Mouse (Mus musculus) Patski (cell line): ENCODE data around the gene Apobec3. TPM values are rescaled to one million over a fixed set of nuclear protein-coding genes. Genes with fewer than 3 reads are reported as not detected.
"Not testable (repeated sequence)": the region's sequence is repeated elsewhere in the genome, so short reads cannot be mapped to it uniquely, and the experiment has no call there.

Experiments
- ATAC-seq: fragments of 100-300 bp; one replicate; pipeline ENCODE4 v1.8.0; 2021
- CTCF ChIA-PET: fragments of 350-600 bp; sonication (Branson Sonifier 250); formaldehyde crosslinking; loops from one replicate; lab custom pipeline; 2022; ENCODE audit warnings: inconsistent platforms; lab: Charles Lee
- POLR2A ChIA-PET: fragments of 350-600 bp; sonication (Branson Sonifier 250); formaldehyde crosslinking; loops from one replicate; lab custom pipeline; 2022; ENCODE audit warnings: antibody characterized with exemption, inconsistent platforms; lab: Charles Lee
- DNase-seq: peaks from one replicate; pipeline ENCODE4 v3.0.0-alpha.2; 2011; ENCODE audit warnings: low read depth, low spot score
- H3K27me3 ChIP-seq: fragments of 371-371 bp; one replicate; pipeline ENCODE4 v1.5.1; 2021
- CTCF ChIP-seq: fragments of 100-300 bp; IDR thresholded peaks from one replicate; pipeline ENCODE4 v1.5.1; 2021
- in situ Hi-C: fragments of 300-500 bp; cut with MboI; formaldehyde crosslinking; loops from 3 replicates; pipeline ENCODE4 v1.11.1; 2018; ENCODE audit warnings: low pct_unique_long_range_greater_than_20kb, mixed read lengths
- polyA plus RNA-seq: library from polyadenylated mRNA; unstranded; gene quantifications from one replicate; pipeline ENCODE4 v1.2.3, GENCODE M21; 2021

The Apobec3 gene
- polyA plus RNA-seq, 1 experiment from 2014 or later: 10.5 TPM

DNA sequence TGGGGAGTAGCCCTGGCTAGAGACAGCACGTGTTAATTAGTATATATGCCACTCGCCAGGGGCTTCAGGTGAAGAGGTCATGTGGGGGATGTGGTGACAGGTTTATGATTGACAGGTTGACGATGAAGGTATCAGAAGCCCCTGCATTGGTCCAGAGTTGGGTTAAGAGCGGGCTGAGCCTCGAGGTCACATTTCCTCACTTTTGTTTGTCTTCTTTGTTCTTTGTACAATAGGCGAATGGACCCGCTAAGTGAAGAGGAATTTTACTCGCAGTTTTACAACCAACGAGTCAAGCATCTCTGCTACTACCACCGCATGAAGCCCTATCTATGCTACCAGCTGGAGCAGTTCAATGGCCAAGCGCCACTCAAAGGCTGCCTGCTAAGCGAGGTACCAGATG, 13.8 kb downstream of the Apobec3 start:
- POLR2A ChIA-PET: no interaction called here
- ATAC-seq: no peak
- CTCF ChIA-PET: no interaction called here

DNA sequence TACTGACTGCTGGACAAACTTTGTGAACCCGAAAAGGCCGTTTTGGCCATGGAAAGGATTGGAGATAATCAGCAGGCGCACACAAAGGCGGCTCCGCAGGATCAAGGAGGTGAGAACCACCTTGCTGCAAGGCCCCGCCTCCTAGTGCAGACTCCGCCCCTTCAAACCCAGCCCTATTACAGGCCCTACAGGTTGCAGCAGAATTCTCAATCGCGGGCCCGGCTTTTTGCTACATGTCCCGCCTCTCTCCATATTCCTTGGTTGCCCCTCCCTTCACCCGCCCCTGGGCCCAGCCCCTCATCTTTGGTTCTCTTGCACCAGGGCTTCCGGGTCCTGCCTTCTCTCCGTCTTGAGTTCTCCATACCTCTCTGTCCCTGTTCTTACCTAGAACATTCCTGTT, 15.4 kb downstream of the Apobec3 start:
- ChIA-PET CTCF (no interaction called here), POLR2A (no interaction called here)
- in situ Hi-C loops: no loop called here
- no peak for ATAC-seq
- no peak for DNase-seq
- H3K27me3 ChIP-seq: no peaks in the 10 kb centered on the region
- no peak for TF ChIP-seq CTCF

More for the DNA sequence above, 13.8 kb downstream of the Apobec3 start:
- in situ Hi-C loops: no loop called here
- H3K27me3 ChIP-seq: no peaks in the 10 kb centered on the region
- TF ChIP-seq CTCF: no peak
- DNase-seq: no peak

DNA sequence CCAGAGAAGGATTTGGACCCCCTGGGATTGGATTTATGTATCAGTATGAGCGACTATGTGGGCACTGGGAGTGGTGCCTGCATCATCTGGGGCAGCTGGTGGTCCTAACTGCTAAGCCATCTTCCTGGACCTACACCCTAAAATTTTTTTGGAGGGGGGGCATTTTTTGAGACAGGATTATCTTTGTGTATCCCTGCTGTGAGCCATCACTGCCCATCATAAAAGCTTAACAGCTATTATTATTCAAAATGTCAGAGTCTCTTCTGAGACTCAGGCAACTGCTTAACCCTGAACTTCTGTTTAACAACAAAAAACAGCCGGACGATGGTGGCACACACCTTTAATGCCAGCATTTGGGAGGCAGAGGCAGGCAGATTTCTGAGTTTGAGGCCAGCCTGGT, 17.5 kb downstream of the Apobec3 start:
- POLR2A ChIA-PET, in situ Hi-C loops: not testable (repeated sequence)

DNA sequence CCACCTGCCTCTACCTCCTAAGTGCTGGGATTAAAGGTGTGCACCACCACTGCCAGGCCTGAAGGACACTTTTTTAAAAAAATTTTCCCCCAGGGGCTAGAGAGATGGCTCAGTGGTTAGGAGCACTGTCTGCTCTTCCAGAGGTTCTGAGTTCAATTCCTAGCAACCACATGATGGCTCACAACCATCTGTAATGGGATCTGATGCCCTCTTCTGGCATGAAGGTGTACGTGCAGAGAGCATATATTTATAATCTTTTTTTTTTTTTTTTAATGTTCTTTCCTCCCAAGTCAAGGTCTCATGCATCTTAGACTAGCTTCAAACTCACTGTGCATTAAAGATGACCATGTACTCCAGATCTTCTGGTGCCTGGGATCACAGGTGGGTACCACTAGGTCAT, 19.4 kb downstream of the Apobec3 start:
- ATAC-seq, POLR2A ChIA-PET, H3K27me3 ChIP-seq, in situ Hi-C loops, DNase-seq: not testable (repeated sequence)
- CTCF ChIA-PET: interaction anchor here (2.1 kb wide), 1 partner anchor 80 kb away, joined by 5 read pairs; no protein-coding TSS in a partner anchor

More for the DNA sequence above, 17.5 kb downstream of the Apobec3 start:
- DNase-seq, H3K27me3 ChIP-seq, ATAC-seq: not testable (repeated sequence)
- CTCF ChIA-PET: interaction anchor here (1.1 kb wide), 1 partner anchor 77 kb away, joined by 3 read pairs; no protein-coding TSS in a partner anchor

DNA sequence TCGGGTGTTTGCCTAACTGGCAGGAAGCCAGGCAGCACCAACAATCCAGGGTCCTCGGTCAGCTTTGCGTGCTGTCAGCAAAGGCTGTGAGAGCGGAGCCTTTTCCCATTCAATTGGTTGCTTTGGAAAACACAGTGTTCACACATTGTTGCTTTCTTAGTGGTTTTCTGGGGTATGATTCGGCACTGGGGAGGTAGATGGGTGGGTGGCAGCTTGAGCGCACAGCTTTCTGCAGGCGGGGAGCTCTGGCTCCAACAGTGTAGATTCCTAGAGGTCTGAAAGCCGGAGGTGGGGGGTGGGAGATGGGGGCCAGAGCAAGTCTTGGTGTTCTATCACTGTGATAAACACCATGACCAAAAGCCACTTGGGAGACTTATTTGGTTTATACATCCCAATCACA, 19.9 kb downstream of the Apobec3 start:
- CTCF ChIA-PET: interaction anchor here (2.1 kb wide), 1 partner anchor 81 kb away, joined by 5 read pairs; no protein-coding TSS in a partner anchor
- POLR2A ChIA-PET: interaction anchor here (0.5 kb wide), 1 partner anchor 216 kb away, joined by 3 read pairs; no protein-coding TSS in a partner anchor
- in situ Hi-C loops: no loop called here
- TF ChIP-seq CTCF: no peak
- DNase-seq (no peak), ATAC-seq (no peak)
- H3K27me3 ChIP-seq: no peaks in the 10 kb centered on the region

DNA sequence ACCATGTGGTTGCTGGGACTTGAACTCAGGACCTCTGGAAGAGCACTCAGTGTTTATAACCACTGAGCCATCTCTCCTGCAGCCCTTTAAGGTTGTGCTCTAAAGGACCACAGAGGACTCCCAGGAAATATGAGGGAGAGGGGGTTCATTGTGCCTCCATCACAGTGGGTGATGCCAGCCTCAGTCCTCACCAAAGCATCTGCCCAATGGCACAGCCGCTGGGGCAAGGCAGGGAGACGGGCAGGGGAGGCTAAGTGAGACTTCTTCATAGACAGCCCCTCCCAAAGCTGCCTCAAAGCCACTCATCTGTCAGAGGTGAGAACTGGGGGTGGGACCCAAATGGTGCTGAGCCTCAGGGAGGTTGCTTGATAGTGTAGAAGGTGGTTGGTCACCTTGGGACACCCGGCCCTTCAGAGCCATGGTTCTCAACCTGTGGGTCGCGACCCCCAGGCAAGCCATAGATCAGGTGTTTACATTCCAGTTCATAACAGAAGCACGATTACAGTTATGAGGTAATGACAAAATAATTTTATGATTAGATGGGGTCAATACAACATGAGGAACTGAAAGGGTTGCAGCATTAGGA, 22.4 kb downstream of the Apobec3 start:
- no peak for DNase-seq
- in situ Hi-C loops: no loop called here
- ChIA-PET CTCF (no interaction called here), POLR2A (no interaction called here)
- ATAC-seq: no peak
- TF ChIP-seq CTCF: no peak
- no peaks in the 10 kb centered on the region for H3K27me3 ChIP-seq

DNA sequence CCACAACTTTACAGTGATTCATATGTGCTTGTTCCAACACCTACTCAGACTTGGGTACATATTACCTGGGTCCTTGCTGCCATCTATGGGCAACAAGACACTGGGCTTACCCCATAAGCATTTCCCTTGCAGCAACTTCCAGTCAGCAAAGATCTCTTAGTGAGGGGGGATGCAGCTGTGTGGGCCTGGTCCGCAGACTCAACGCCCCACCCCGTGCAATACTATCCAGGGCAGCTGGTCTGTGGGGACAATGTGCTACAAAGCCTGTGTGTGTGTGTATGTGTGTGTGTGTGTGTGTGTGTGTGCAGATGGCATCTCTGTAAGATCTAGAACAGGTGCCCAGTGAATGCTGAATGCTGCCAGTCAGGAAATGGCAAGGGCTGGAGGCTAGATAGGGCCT, 22.9 kb downstream of the Apobec3 start:
- ATAC-seq (no peak), DNase-seq (no peak)
- TF ChIP-seq CTCF: no peak
- CTCF ChIA-PET: interaction anchor here (1.1 kb wide), 1 partner anchor 31 kb away, joined by 3 read pairs; no protein-coding TSS in a partner anchor
- POLR2A ChIA-PET: no interaction called here
- H3K27me3 ChIP-seq: no peaks in the 10 kb centered on the region
- in situ Hi-C loops: no loop called here

DNA sequence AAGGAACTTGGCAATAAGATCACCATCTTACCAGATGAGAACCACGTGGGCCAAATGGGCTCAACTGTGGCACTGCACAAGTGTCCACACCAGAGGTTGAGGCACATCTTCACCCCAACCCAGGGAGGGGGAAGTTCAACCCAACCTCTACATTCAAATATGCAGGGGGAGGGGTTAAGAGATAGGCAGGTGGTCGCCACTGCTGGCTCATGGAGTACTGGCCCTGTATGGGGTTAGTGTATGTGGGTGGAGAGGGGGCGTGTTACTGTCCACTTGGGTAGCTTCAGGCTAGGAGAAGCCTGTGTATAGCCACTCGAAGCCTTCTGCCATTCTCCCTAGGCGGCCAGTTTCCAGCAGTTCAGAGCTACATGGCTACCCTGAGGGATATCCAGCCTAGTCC, 24.7 kb downstream of the Apobec3 start:
- TF ChIP-seq CTCF: no peak
- POLR2A ChIA-PET: interaction anchor here (1.3 kb wide), 1 partner anchor 16 kb away, joined by 5 read pairs; no protein-coding TSS in a partner anchor
- in situ Hi-C loops: no loop called here
- no peak for DNase-seq
- CTCF ChIA-PET: interaction anchor here (1.4 to 1.7 kb wide), 3 partner anchors 8 to 86 kb away, joined by 3 to 5 read pairs (median 3); no protein-coding TSS in a partner anchor
- no peak for ATAC-seq
- H3K27me3 ChIP-seq: no peaks in the 10 kb centered on the region

DNA sequence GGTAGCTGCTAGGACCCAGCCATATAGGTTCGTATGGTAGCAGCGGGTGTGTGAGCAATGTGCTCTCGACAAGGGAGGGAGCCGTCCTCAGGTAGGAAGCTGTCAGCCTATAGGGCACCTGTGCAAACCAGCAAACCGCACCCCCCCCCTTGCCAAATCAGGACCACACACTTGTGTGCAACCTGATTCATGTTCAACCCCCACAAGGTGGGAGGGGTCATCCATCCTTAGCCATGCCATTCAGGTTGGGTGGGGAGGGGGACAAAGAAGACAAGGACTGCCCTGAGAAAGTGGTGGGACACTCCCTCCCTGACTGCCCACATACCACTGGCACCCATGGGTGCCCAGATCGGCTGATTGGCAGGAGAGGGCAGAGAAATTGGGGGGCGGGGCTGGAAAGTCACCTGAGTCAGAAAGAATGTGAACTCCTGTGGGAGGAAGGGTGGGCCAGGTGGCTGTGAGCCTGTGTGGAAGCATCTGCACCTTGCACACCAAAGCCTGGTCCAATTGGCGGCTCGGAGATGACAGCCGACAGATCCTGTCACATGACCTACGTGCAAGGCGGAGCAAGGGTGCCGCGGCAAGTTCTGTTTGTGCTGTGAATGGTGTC, 25.8 kb downstream of the Apobec3 start:
- no peak for ATAC-seq
- CTCF ChIA-PET: interaction anchor here (1.5 kb wide), 1 partner anchor 87 kb away, joined by 3 read pairs; no protein-coding TSS in a partner anchor
- POLR2A ChIA-PET: no interaction called here
- H3K27me3 ChIP-seq: no peaks in the 10 kb centered on the region
- no peak for TF ChIP-seq CTCF
- in situ Hi-C loops: no loop called here
- DNase-seq: no peak

DNA sequence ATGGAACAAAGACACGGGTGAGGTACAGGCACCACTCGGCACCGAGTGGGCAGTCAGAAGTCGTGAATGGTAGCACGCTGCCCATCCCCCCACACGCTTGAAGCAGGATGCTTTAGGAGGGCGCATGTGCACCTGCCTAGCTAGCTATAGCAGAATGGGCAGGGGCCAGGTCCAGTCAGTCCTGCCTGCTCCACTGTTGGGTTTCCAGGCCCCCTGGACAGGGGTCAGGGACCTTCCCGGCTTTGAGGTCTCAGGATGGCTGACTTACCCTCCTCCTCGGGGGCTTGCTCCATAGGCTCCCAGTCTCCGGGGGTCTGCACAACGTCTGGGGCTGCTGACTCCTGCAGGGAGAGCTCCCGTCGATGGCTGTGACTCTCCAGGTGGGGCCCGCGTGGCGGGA, 27.0 kb downstream of the Apobec3 start:
- no peak for TF ChIP-seq CTCF
- H3K27me3 ChIP-seq: no peaks in the 10 kb centered on the region
- DNase-seq (no peak), ATAC-seq (no peak)
- ChIA-PET POLR2A (no interaction called here), CTCF (interaction anchor here (1.2 kb wide), 1 partner anchor 88 kb away, joined by 4 read pairs; no protein-coding TSS in a partner anchor)
- in situ Hi-C loops: no loop called here

DNA sequence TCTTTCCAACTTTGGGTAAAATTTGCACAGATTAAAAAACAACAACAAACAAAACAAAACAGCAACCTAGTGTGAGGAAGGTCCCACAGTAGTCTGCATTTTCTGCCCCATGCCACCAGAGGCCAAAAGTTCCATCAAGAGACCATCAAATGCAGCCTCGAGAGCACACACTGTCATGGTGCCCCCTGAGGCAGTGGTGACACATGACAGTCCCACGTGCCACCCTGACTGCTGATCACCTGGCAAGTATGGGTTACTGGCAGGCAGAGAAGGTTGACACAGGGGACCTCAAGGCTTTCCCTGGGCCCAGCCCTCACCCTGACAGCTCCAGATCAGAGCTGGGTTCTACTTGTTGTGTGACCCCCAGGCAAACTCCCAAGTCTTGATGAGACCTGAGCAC, 28.3 kb downstream of the Apobec3 start:
- DNase-seq (no peak), ATAC-seq (no peak)
- ChIA-PET CTCF (interaction anchor here (1.2 kb wide), 1 partner anchor 89 kb away, joined by 4 read pairs; no protein-coding TSS in a partner anchor), POLR2A (no interaction called here)
- in situ Hi-C loops: no loop called here
- H3K27me3 ChIP-seq: no peaks in the 10 kb centered on the region
- TF ChIP-seq CTCF: no peak
